Mouse (Mus musculus) forebrain, embryonic 12.5 days (tissue): ENCODE results near the gene Prdx4. TPM values are rescaled to one million over a fixed set of nuclear protein-coding genes. Genes with fewer than 3 reads are reported as not detected.
"Not testable (repeated sequence)": the region's sequence is repeated elsewhere in the genome, so short reads cannot be mapped to it uniquely, and the experiment has no call there.

Experiments used
- ATAC-seq: fragments of 200-750 bp; cut with Nextera tagmentation; 2 replicates; pipeline ENCODE4 v1.8.0; 2017; ENCODE audit warnings: moderate TSS enrichment; ENCODE audit not compliant: low FRiP score
- H3K27ac ChIP-seq: fragments of 300-500 bp; sonication (generic); 2 replicates; pipeline ENCODE4 v1.5.1; 2016; ENCODE audit warnings: mild to moderate bottlenecking
- H3K27me3 ChIP-seq: fragments of 300-500 bp; sonication (generic); 2 replicates; pipeline ENCODE4 v1.6.1; 2016; ENCODE audit warnings: mild to moderate bottlenecking
- H3K36me3 ChIP-seq: fragments of 300-500 bp; sonication (generic); replicated peaks from 2 replicates; pipeline ENCODE4 v1.6.1; 2016; ENCODE audit warnings: mild to moderate bottlenecking
- H3K4me1 ChIP-seq: fragments of 300-500 bp; sonication (generic); 2 replicates; pipeline ENCODE4 v1.6.1; 2016
- H3K4me2 ChIP-seq: fragments of 300-500 bp; sonication (generic); 2 replicates; pipeline ENCODE4 v1.6.1; 2016; ENCODE audit warnings: mild to moderate bottlenecking, moderate library complexity
- H3K4me3 ChIP-seq: fragments of 300-500 bp; sonication (generic); replicated peaks from 2 replicates; pipeline ENCODE4 v1.5.1; 2016; ENCODE audit warnings: mild to moderate bottlenecking
- H3K9ac ChIP-seq: fragments of 300-500 bp; sonication (generic); 2 replicates; pipeline ENCODE4 v1.6.1; 2016; ENCODE audit warnings: mild to moderate bottlenecking
- H3K9me3 ChIP-seq: fragments of 300-500 bp; sonication (generic); 2 replicates; pipeline ENCODE4 v1.6.1; 2016
- WGBS: fragments of 180-500 bp; shearing (Covaris S2); methylation state at CpG from one replicate; pipeline ENCODE4 v1.1.7; 2016; 5-methylcytosine and 5-hydroxymethylcytosine counted together
- polyA plus RNA-seq: library from polyadenylated mRNA; unstranded; fragments of >200 nt; fragmentation: Nextera tagmentation; extraction: Ambion mirVana; gene quantifications from 2 replicates; pipeline ENCODE4 v1.2.1, GENCODE M21; 2016

Gene Prdx4
- 179 and 202 TPM in 2 replicates for polyA plus RNA-seq

GRCm38 (mm10) chrX:155340654-155341053 is at the start of gene Prdx4:
TSS of gene Prdx4 (minus strand) at chrX:155340754.
- Histone ChIP-seq H3K4me3 (no peak within 1 kb of the TSS), H3K9me3 (no peaks in the 10 kb centered on the region), H3K27me3 (no peaks in the 10 kb centered on the region), H3K36me3 (no peaks in the 10 kb centered on the region), H3K27ac (no peak within 1 kb of the TSS), H3K4me1 (no peaks in the 10 kb centered on the region), H3K9ac (no peak within 1 kb of the TSS), H3K4me2 (no peak within 1 kb of the TSS)
- ATAC-seq: no peak

GRCm38 (mm10) chrX:155376538-155376937 is 36.0 kb upstream of the Prdx4 start:
- no peak overlapping the region for H3K4me2 ChIP-seq
- WGBS: 29% methylated on average over 2 of the region's 2 CpGs
- no peak for ATAC-seq
- no peaks in the 10 kb centered on the region for H3K4me1 ChIP-seq
- no peak overlapping the region for H3K4me3 ChIP-seq
- no peak overlapping the region for H3K9ac ChIP-seq
- H3K9me3 ChIP-seq: no peaks in the 10 kb centered on the region
- H3K27ac ChIP-seq: no peak overlapping the region
- H3K36me3 ChIP-seq: no peaks in the 10 kb centered on the region
- H3K27me3 ChIP-seq: no peaks in the 10 kb centered on the region

- H3K27me3 ChIP-seq: no peaks in the 10 kb centered on the region
- H3K4me1 ChIP-seq: no peaks in the 10 kb centered on the region
- ATAC-seq: no peak
- no peak overlapping the region for H3K9ac ChIP-seq
- no peaks in the 10 kb centered on the region for H3K9me3 ChIP-seq
- WGBS: 41% methylated on average over 1 of the region's 1 CpGs
- H3K27ac ChIP-seq: no peak overlapping the region
- no peaks in the 10 kb centered on the region for H3K36me3 ChIP-seq
- no peak overlapping the region for H3K4me3 ChIP-seq
- H3K4me2 ChIP-seq: no peak overlapping the region
These were observed 34.9 kb upstream of the Prdx4 start for GRCm38 (mm10) chrX:155375458-155375857.

- not testable (repeated sequence) for H3K27ac ChIP-seq, ATAC-seq, H3K9ac ChIP-seq, H3K27me3 ChIP-seq, H3K4me3 ChIP-seq, H3K4me2 ChIP-seq, H3K9me3 ChIP-seq, H3K36me3 ChIP-seq, H3K4me1 ChIP-seq
- 53% methylated on average over 3 of the region's 3 CpGs for WGBS
These were observed 29.6 kb upstream of the Prdx4 start for GRCm38 (mm10) chrX:155370110-155370509.

GRCm38 (mm10) chrX:155365095-155365494 is 24.5 kb upstream of the Prdx4 start:
- no peak overlapping the region for H3K9ac ChIP-seq
- H3K4me2 ChIP-seq: no peak overlapping the region
- H3K36me3 ChIP-seq: no peaks in the 10 kb centered on the region
- 55% methylated on average over 2 of the region's 2 CpGs for WGBS
- H3K27me3 ChIP-seq: no peaks in the 10 kb centered on the region
- no peaks in the 10 kb centered on the region for H3K4me1 ChIP-seq
- H3K27ac ChIP-seq: no peak overlapping the region
- H3K4me3 ChIP-seq: no peak overlapping the region
- no peak for ATAC-seq
- H3K9me3 ChIP-seq: no peaks in the 10 kb centered on the region

GRCm38 (mm10) chrX:155346249-155346648 is 5.7 kb upstream of the Prdx4 start:
- Histone ChIP-seq H3K27me3 (no peaks in the 10 kb centered on the region), H3K4me3 (no peak overlapping the region), H3K36me3 (no peaks in the 10 kb centered on the region), H3K4me2 (no peak overlapping the region), H3K9me3 (no peaks in the 10 kb centered on the region), H3K9ac (no peak overlapping the region), H3K27ac (no peak overlapping the region), H3K4me1 (no peaks in the 10 kb centered on the region)
- WGBS: 78% methylated on average over 2 of the region's 2 CpGs
- no peak for ATAC-seq

GRCm38 (mm10) chrX:155337905-155338721 is 2.4 kb downstream of the Prdx4 start:
- WGBS: 25% methylated on average over 48 of the region's 49 CpGs

GRCm38 (mm10) chrX:155337567-155337904 is 3.0 kb downstream of the Prdx4 start:
- Histone ChIP-seq H3K27ac (no peak overlapping the region), H3K9me3 (no peaks in the 10 kb centered on the region), H3K4me3 (peak overlapping the region; percentile 53), H3K4me2 (peak overlapping the region; percentile 48), H3K9ac (peak overlapping the region; percentile 63), H3K36me3 (0 out of 2 replicates have a peak, but pooled peaks cover 5% of the 10 kb centered on the region), H3K4me1 (no peaks in the 10 kb centered on the region), H3K27me3 (no peaks in the 10 kb centered on the region)
- WGBS: 16% methylated on average over 7 of the region's 7 CpGs
- no peak for ATAC-seq

More at GRCm38 (mm10) chrX:155337905-155338721, 2.4 kb downstream of the Prdx4 start:
- Histone ChIP-seq H3K4me3 (peak overlapping the region; percentile 53), H3K27me3 (no peaks in the 10 kb centered on the region), H3K9me3 (no peaks in the 10 kb centered on the region), H3K4me1 (no peaks in the 10 kb centered on the region), H3K4me2 (peak overlapping the region; percentile 48), H3K36me3 (no peaks in the 10 kb centered on the region), H3K9ac (peak overlapping the region; percentile 63), H3K27ac (peak overlapping the region; percentile 69)
- peak; percentile 99 for ATAC-seq

GRCm38 (mm10) chrX:155318005-155318404 is 22.5 kb downstream of the Prdx4 start:
- peak; percentile 58; the same call in 1 of the 2 replicates for ATAC-seq
- Histone ChIP-seq H3K27ac (no peak overlapping the region), H3K9me3 (no peaks in the 10 kb centered on the region), H3K4me2 (no peak overlapping the region), H3K27me3 (no peaks in the 10 kb centered on the region), H3K36me3 (no peaks in the 10 kb centered on the region), H3K9ac (no peak overlapping the region), H3K4me3 (no peak overlapping the region), H3K4me1 (no peaks in the 10 kb centered on the region)
- WGBS: 50% methylated on average over 4 of the region's 4 CpGs

- Histone ChIP-seq H3K9me3 (no peaks in the 10 kb centered on the region), H3K36me3 (no peaks in the 10 kb centered on the region), H3K4me3 (no peak overlapping the region), H3K27me3 (no peaks in the 10 kb centered on the region), H3K27ac (no peak overlapping the region), H3K9ac (no peak overlapping the region), H3K4me1 (no peaks in the 10 kb centered on the region), H3K4me2 (no peak overlapping the region)
- ATAC-seq: no peak
- WGBS: 100% methylated on average over 2 of the region's 2 CpGs
These were observed 34.2 kb downstream of the Prdx4 start for GRCm38 (mm10) chrX:155306390-155306789.

- no peaks in the 10 kb centered on the region for H3K36me3 ChIP-seq
- no peak overlapping the region for H3K4me2 ChIP-seq
- WGBS: 84% methylated on average over 1 of the region's 1 CpGs
- no peak for ATAC-seq
- no peak overlapping the region for H3K9ac ChIP-seq
- H3K4me3 ChIP-seq: no peak overlapping the region
- no peaks in the 10 kb centered on the region for H3K9me3 ChIP-seq
- H3K27ac ChIP-seq: no peak overlapping the region
- no peaks in the 10 kb centered on the region for H3K27me3 ChIP-seq
- no peaks in the 10 kb centered on the region for H3K4me1 ChIP-seq
These were observed 60.0 kb downstream of the Prdx4 start for GRCm38 (mm10) chrX:155280427-155281044.

- Histone ChIP-seq H3K9ac (no peak overlapping the region), H3K4me1 (no peaks in the 10 kb centered on the region), H3K36me3 (no peaks in the 10 kb centered on the region), H3K4me2 (no peak overlapping the region), H3K9me3 (no peaks in the 10 kb centered on the region), H3K27me3 (no peaks in the 10 kb centered on the region), H3K4me3 (no peak overlapping the region), H3K27ac (no peak overlapping the region)
- WGBS: 81% methylated on average over 4 of the region's 4 CpGs
- no peak for ATAC-seq
These were observed 62.1 kb downstream of the Prdx4 start for GRCm38 (mm10) chrX:155278483-155278882.
